Mouse (Mus musculus) forebrain, embryonic 13.5 days (tissue): Measurements from ENCODE around the gene Slc29a1. TPM values are rescaled to one million over a fixed set of nuclear protein-coding genes. Genes with fewer than 3 reads are reported as not detected.

ENCODE experiments used
- ATAC-seq: fragments of 200-750 bp; cut with Nextera tagmentation; 2 replicates; pipeline ENCODE4 v1.8.0; 2017
- H3K27ac ChIP-seq: fragments of 300-500 bp; sonication (generic); 2 replicates; pipeline ENCODE4 v1.5.1; 2015; ENCODE audit warnings: inconsistent platforms, mild to moderate bottlenecking, moderate library complexity
- H3K27me3 ChIP-seq: fragments of 300-500 bp; sonication (generic); 2 replicates; pipeline ENCODE4 v1.6.1; 2015; ENCODE audit warnings: mild to moderate bottlenecking, inconsistent platforms
- H3K36me3 ChIP-seq: fragments of 300-500 bp; sonication (generic); 2 replicates; pipeline ENCODE4 v1.6.1; 2015; ENCODE audit warnings: mild to moderate bottlenecking, inconsistent platforms; ENCODE audit not compliant: poor library complexity, severe bottlenecking
- H3K4me1 ChIP-seq: fragments of 300-500 bp; sonication (generic); 2 replicates; pipeline ENCODE4 v1.6.1; 2015; ENCODE audit warnings: inconsistent platforms
- H3K4me2 ChIP-seq: fragments of 300-500 bp; sonication (generic); 2 replicates; pipeline ENCODE4 v1.6.1; 2015; ENCODE audit warnings: inconsistent platforms, mild to moderate bottlenecking, moderate library complexity
- H3K4me3 ChIP-seq: fragments of 300-500 bp; sonication (generic); 2 replicates; pipeline ENCODE4 v1.5.1; 2015; ENCODE audit warnings: mild to moderate bottlenecking, inconsistent platforms
- H3K9ac ChIP-seq: fragments of 300-500 bp; sonication (generic); 2 replicates; pipeline ENCODE4 v1.6.1; 2015; ENCODE audit warnings: mild to moderate bottlenecking, inconsistent platforms
- H3K9me3 ChIP-seq: fragments of 300-500 bp; sonication (generic); replicated peaks from 2 replicates; pipeline ENCODE4 v1.6.1; 2016; ENCODE audit warnings: inconsistent platforms
- WGBS: fragments of 180-500 bp; shearing (Covaris S2); methylation state at CpG from one replicate; pipeline ENCODE4 v1.1.7; 2015; 5-methylcytosine and 5-hydroxymethylcytosine counted together
- polyA plus RNA-seq: library from polyadenylated mRNA; unstranded; fragments of >200 nt; fragmentation: Nextera tagmentation; extraction: Ambion mirVana; gene quantifications from 2 replicates; pipeline ENCODE4 v1.2.1, GENCODE M21; 2015

The Slc29a1 gene
- polyA plus RNA-seq, 1 experiment from 2014 or later, result 47.2 TPM

DNA sequence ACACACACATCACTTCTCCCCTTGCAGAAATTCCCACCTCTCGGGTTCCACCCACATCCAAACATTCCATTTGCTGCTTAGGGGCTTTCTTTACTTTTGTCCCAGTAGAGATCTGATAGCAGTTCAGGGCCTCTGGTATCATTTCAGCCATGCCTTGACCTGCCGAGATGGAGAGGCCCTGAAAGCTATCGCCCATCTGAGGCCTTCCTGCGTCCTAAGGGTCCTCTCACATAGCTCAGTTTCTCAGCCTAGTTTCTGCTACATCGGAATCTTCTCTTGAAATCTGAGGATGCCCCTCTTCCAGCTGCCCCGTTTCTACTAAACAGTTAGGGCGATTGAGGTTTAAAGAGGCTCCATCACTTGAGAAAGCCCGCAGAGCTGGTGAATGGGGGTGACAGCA, 5.2 kb downstream of the Slc29a1 start:
- Histone ChIP-seq H3K36me3 (peaks cover 10% of the 10 kb centered on the region), H3K4me1 (peaks cover 56% of the 10 kb centered on the region), H3K4me2 (peak overlapping the region; percentile 91), H3K4me3 (peak overlapping the region; percentile 55), H3K27ac (no peak overlapping the region), H3K9ac (0 out of 2 replicates have a peak overlapping the region, but pooled peaks have one; percentile 21), H3K9me3 (no peaks in the 10 kb centered on the region), H3K27me3 (peaks cover 11% of the 10 kb centered on the region)
- WGBS, result 41% methylated on average over 8 of the region's 8 CpGs
- ATAC-seq, result no peak

DNA sequence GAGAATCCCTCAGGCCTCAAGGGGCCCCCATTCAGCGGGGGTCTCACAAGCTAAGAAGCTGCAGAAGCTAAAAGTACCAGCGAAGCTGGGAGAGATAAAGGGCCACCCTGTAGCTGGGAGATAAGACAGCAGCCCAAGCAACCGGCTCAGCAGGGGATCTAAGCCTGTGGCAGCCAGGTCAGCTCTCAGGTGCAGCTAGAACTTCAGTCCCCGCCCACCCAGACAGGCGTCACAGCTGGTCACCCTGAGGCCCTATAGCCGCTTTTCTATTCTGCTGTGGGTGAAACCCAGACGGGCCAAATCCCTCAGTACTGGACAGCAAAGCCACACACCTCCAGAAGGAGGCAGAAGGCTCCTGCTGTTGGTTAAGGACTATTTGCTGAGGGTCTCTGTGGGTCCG, 5.9 kb downstream of the Slc29a1 start:
- Histone ChIP-seq H3K4me2 (peak overlapping the region; percentile 91), H3K4me3 (peak overlapping the region; percentile 55; the same call in 1 of the 2 replicates), H3K27ac (no peak overlapping the region), H3K27me3 (peaks cover 11% of the 10 kb centered on the region), H3K9ac (peak overlapping the region; percentile 22; the same call in 1 of the 2 replicates), H3K4me1 (peaks cover 54% of the 10 kb centered on the region), H3K9me3 (no peaks in the 10 kb centered on the region), H3K36me3 (peaks cover 10% of the 10 kb centered on the region)
- no peak for ATAC-seq
- 16% methylated on average over 8 of the region's 8 CpGs for WGBS

DNA sequence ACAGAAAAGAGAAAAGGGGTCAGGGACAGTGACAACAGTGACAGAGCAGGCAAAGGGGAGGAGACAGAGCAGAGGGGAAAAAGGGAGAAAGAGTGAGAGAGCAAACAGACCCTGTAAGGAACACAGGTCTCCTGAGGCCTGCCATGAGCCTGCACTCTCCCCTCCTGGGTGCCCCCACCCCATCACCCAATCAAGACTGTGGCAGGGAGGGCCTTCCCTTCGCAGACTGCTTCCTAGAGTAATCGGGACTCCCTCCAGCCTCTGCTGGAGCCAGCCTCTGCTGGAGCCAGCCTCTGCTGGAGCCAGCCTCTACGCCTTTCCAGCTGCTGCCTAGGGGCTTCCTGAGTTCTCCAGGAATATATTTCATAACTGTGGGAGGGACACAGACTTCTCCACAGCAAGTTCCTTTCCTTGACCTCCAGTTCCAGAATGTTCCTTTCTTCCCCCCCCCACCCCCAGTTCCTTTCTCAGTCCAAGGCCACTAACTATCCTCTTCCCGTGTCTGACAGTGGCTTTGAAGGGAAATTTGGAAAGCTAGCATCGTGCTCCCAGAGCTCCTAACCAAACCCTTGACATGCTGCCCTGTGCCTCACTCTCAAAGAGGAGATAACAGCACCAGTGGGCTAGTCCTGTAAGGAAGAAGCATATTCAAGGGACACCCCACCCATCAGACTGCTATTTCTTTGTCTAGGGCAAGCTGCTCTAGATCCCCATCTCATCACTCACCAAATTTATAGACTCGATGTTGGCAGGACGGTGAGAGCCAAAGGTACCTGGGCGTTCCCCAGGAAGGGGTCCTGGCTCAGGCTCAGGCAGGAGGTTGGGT, 6.6 kb downstream of the Slc29a1 start:
- 53% methylated on average over 8 of the region's 8 CpGs for WGBS
- Histone ChIP-seq H3K4me2 (peak overlapping the region; percentile 22), H3K9me3 (no peaks in the 10 kb centered on the region), H3K4me3 (no peak overlapping the region), H3K36me3 (peaks cover 10% of the 10 kb centered on the region), H3K27ac (no peak overlapping the region), H3K4me1 (peaks cover 54% of the 10 kb centered on the region), H3K27me3 (peaks cover 11% of the 10 kb centered on the region), H3K9ac (peak overlapping the region; percentile 40)
- ATAC-seq, result no peak

DNA sequence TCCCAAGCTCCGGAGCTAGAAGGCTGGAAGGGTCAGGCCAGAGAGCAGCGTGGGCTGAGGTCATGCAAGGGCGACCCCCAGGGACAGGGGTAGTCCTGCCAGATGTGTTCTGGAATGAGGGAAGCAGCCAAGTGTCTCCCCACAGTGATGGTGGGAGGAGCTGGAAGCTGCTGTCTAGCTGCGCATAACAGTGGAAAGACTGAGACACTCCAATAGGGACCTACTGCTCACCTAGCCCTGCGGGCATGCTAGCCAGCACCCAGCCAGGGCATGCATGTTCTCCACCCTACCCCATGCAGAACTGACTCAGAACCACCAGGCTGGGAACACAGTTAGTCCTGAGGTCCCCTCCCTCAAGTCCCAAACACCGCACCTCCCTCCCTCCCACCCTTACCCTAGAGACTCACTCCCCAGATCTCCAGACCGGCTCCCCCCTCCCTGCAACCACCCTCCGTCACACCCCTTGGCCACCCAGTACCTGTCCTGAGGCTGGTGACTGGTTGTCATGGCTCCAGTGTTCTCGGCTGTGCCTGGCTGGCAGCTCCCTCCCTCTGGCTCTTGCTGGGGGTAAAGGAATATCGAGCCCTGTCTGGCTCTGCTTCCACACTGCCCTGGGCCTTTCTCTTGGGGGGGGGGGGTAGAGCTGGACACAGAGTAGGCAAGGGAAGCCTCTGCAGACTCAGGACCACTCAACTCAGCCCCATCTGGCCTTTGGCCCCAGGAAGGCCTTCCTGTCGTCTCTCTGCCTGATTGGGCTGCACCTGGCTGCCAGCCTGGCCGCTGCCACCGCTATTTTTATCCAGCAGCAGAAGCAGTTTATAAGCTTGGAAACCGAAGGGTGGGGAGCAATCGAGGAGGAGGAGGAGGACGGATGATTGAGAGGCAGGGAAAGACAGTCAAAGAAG, 7.5 kb downstream of the Slc29a1 start:
- Histone ChIP-seq H3K9me3 (no peaks in the 10 kb centered on the region), H3K4me3 (no peak overlapping the region), H3K4me1 (peaks cover 50% of the 10 kb centered on the region), H3K27ac (no peak overlapping the region), H3K4me2 (peak overlapping the region; percentile 22; the same call in 1 of the 2 replicates), H3K9ac (peak overlapping the region; percentile 40), H3K36me3 (peaks cover 17% of the 10 kb centered on the region), H3K27me3 (peaks cover 8% of the 10 kb centered on the region)
- 65% methylated on average over 16 of the region's 16 CpGs for WGBS
- ATAC-seq, result no peak

DNA sequence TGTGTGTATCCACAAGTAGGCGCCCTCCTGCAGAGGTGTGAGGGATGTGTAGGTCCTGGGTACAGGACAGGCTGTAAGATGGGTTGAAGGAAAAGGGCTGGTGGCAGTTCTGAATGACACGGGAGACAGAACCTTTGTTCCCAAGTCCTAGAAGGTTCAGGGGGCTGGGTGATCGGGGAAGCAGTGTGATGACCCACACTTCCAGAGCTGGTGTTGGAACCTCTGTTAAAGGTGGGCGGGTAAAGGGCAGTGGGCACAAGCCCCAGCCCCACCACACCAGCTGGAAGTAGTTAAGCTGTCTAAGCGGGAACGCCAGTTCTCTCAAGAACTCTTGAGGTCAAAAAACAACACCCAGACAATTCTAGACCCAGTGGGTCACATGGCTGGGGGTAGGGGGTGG, 9.0 kb downstream of the Slc29a1 start:
- H3K27me3 ChIP-seq, result peaks cover 5% of the 10 kb centered on the region
- ATAC-seq, result no peak
- no peak overlapping the region for H3K27ac ChIP-seq
- H3K36me3 ChIP-seq, result peaks cover 25% of the 10 kb centered on the region
- no peak overlapping the region for H3K4me2 ChIP-seq
- H3K9me3 ChIP-seq, result no peaks in the 10 kb centered on the region
- WGBS, result 88% methylated on average over 6 of the region's 6 CpGs
- H3K9ac ChIP-seq, result no peak overlapping the region
- H3K4me3 ChIP-seq, result no peak overlapping the region
- H3K4me1 ChIP-seq, result peaks cover 35% of the 10 kb centered on the region

DNA sequence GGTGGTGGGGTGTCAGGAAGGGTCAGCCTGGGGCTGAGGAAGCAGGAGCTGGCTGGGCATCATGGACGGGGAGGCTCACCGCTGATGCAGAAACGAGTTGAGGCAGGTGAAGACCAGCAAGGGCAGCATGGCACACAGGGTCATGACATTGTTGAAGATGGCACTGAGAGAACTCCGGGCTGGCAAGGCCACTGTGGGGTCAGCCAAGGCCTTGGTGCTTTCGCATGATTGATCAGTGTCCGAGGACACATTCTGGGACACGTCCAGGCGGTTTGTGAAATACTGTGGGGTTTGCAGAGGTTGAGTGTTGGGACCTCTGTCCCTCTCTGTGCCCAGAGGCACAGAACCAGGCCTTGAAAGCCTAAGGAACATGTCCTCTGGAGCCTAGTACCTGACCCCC, 9.6 kb downstream of the Slc29a1 start:
- H3K9ac ChIP-seq, result no peak overlapping the region
- no peak overlapping the region for H3K4me3 ChIP-seq
- H3K27me3 ChIP-seq, result peaks cover 5% of the 10 kb centered on the region
- no peak overlapping the region for H3K27ac ChIP-seq
- peaks cover 31% of the 10 kb centered on the region for H3K4me1 ChIP-seq
- WGBS, result 92% methylated on average over 8 of the region's 8 CpGs
- no peak for ATAC-seq
- no peaks in the 10 kb centered on the region for H3K9me3 ChIP-seq
- H3K36me3 ChIP-seq, result peaks cover 25% of the 10 kb centered on the region
- H3K4me2 ChIP-seq, result no peak overlapping the region

DNA sequence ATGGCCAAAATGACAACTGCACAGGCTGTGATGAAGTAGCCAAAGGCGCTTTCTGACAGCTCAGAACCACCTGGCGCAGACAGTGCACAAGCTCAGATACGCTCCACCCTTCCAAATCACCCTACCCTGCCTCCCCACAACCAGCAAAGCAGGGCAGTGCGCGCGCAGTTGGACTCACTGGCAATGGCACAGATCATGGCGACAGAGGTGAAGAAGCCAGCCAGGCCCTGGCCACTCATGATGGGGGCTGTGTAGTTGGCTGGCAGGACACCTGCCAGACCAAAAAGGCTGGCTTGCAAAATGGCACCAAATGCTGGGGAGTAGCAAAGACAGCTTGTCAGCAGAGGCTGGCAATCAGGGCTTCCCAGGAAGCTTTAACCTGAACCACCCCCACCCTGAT, 10.2 kb downstream of the Slc29a1 start:
- no peak overlapping the region for H3K27ac ChIP-seq

DNA sequence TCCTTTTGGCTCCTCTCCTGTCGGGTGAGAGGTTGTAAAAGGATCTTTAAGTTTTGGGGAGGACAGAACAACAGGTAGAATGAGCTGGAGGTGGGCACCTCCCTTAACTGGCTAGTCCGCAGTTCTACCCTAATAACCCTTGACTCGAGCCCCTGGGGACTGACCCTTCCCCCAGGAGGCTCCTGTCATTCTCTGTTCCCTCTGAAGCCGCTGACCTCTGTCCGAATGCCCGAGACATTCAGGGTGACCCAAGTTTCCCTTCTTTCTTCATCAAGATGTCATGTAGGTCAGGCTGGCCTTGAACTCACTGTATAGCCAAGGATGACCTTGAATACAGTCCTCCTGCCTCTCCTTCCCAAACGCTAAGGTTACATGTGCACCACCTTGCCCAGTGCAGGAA, 11.0 kb downstream of the Slc29a1 start:
- WGBS, result 96% methylated on average over 7 of the region's 7 CpGs
- Histone ChIP-seq H3K9me3 (no peaks in the 10 kb centered on the region), H3K4me2 (no peak overlapping the region), H3K4me3 (no peak overlapping the region), H3K4me1 (peaks cover 24% of the 10 kb centered on the region), H3K36me3 (peaks cover 25% of the 10 kb centered on the region), H3K27me3 (no peaks in the 10 kb centered on the region), H3K27ac (no peak overlapping the region), H3K9ac (no peak overlapping the region)
- ATAC-seq, result no peak

More for the DNA sequence above, 10.2 kb downstream of the Slc29a1 start:
- H3K36me3 ChIP-seq, result peaks cover 25% of the 10 kb centered on the region
- peaks cover 31% of the 10 kb centered on the region for H3K4me1 ChIP-seq
- H3K4me2 ChIP-seq, result no peak overlapping the region
- H3K9ac ChIP-seq, result no peak overlapping the region
- no peak for ATAC-seq
- 97% methylated on average over 7 of the region's 7 CpGs for WGBS
- peaks cover 4% of the 10 kb centered on the region for H3K27me3 ChIP-seq
- H3K9me3 ChIP-seq, result no peaks in the 10 kb centered on the region
- no peak overlapping the region for H3K4me3 ChIP-seq

DNA sequence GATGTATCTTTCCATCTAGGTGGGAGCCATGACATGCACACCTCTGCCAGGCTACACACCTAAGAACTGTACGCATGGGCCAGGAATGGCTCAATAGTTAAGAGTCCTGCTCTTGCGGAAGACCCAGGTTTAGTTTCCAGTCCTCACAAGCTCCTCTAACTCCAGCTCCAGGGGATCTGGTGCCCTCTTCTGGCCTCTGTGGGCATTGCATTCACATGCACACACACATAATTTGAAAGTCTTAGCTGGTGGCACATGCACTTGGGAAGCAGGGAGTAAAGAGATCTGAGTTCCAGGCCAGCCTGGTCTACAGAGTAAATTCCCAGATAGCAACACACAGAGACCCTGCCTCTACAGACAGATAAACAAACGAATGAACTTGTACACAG, 13.0 kb downstream of the Slc29a1 start:
- Histone ChIP-seq H3K9me3 (no peaks in the 10 kb centered on the region), H3K4me3 (no peak overlapping the region), H3K4me1 (peaks cover 14% of the 10 kb centered on the region), H3K4me2 (no peak overlapping the region), H3K27ac (no peak overlapping the region), H3K9ac (no peak overlapping the region), H3K27me3 (no peaks in the 10 kb centered on the region), H3K36me3 (peaks cover 25% of the 10 kb centered on the region)
- no peak for ATAC-seq
- WGBS, result 95% methylated on average over 3 of the region's 3 CpGs

DNA sequence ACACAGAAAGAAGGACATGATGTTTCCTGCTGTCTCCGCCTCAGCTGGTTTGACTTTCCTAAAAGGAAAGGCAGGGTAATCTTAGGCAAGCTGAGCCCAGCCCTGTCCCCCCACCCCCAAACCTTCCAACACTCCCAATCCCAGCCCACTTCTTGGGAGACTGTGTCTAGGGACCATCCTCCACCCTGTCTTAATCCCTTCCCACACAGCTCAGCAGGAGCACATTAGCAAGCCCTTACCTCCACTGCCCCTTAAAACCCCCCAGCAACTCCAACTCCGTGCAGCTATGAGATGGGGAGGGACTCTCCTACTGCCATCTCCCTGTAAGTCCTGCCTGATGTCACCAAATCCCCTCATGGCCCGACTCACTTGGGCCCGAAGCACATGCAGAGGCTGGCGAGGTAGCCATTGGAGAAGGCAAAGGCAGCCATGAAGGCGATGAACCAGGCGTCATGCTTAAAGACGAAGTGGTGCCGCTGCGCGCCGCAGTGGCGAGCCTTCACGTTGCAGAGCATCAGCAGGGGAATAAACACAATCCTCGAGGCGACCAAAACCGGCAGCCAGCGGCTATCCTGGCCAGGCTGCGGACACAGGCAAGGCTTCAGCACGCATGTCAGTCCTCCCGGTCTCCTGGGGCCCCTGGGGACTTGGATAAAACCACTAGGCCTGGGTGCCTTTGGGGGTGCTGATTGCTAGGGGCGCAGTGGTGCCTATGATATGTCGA, 13.5 kb downstream of the Slc29a1 start:
- Histone ChIP-seq H3K27ac (no peak overlapping the region), H3K9ac (no peak overlapping the region), H3K4me2 (no peak overlapping the region), H3K4me1 (peaks cover 14% of the 10 kb centered on the region), H3K36me3 (peaks cover 25% of the 10 kb centered on the region), H3K9me3 (no peaks in the 10 kb centered on the region), H3K27me3 (no peaks in the 10 kb centered on the region), H3K4me3 (no peak overlapping the region)
- no peak for ATAC-seq
- 64% methylated on average over 23 of the region's 23 CpGs for WGBS

DNA sequence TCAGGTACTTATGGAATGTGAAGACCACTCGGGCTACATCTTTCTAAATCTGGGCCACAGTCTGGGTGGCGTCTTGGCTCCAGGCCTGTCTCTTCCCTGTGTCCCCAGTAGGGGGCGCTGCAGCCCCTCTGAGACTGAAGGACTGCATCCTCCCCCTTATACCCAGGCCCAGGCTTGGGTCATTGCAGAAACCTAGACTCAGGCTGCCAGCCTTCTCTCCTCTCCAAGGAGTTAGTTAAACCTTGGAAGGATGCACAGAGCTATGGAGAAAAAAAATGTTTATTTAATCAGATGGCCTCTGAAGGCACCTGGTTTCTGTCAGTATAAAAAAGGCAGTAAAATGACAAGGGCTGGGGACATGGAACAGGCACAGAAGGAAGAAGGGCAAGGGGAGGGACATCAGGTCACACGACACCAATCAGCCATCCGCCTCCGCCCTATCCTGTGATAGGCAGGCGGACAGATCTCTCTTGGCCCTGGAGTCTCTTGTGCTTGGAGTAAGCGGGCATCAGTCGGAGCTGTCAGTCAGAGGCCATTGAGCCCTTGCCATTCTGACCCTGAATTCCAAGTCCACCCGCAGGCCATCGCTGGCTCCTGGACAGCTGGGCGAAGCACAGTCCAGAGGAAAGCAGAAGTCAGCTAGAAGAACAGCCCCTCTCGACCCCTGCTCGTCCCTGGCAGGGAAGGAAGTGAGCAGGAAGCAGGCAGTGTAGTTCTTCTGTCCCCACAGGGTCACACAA, 14.3 kb downstream of the Slc29a1 start:
- Histone ChIP-seq H3K4me1 (peaks cover 14% of the 10 kb centered on the region), H3K9ac (peak overlapping the region; percentile 45), H3K27ac (peak overlapping the region; percentile 7), H3K36me3 (peaks cover 24% of the 10 kb centered on the region), H3K4me3 (no peak overlapping the region), H3K4me2 (peak overlapping the region; percentile 16; the same call in 1 of the 2 replicates), H3K27me3 (no peaks in the 10 kb centered on the region), H3K9me3 (no peaks in the 10 kb centered on the region)
- ATAC-seq, result peak; percentile 64
- WGBS, result 32% methylated on average over 14 of the region's 14 CpGs
